Mouse (Mus musculus): ENCODE results near the gene Cib4.

The Cib4 gene

DNA sequence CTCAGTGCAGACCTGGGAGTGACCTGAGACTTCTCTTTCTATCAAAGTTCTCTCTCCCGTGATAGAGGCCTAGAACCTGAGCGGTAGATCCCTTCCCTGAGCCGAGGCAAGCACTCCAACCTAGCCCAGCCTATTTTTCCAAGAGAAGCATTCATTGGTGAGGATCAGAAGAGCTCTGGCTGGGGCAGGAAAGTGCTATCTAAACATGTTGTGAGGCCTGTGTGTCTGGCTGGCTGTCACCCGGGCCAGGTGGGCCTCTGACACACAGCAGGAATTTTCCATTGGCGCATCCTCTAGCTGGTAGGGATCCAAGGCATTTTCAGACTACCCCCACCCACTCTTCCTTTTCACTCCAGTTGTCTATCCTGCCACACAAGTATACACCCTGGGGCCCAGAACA lies 26.2 kb upstream of the Cib4 start:
- no peak for DNase-seq (ENCODE audit: low spot score in 2 of 2)

GRCm38 (mm10) chr5:30568479-30568878 lies 22.8 kb upstream of the Cib4 start:
- no peak for DNase-seq (ENCODE audit: low spot score in 2 of 2)

- DNase-seq (ENCODE audit: low spot score in 2 of 2) = no peak
Observed at GRCm38 (mm10) chr5:30559986-30560493, 14.4 kb upstream of the Cib4 start.

DNA sequence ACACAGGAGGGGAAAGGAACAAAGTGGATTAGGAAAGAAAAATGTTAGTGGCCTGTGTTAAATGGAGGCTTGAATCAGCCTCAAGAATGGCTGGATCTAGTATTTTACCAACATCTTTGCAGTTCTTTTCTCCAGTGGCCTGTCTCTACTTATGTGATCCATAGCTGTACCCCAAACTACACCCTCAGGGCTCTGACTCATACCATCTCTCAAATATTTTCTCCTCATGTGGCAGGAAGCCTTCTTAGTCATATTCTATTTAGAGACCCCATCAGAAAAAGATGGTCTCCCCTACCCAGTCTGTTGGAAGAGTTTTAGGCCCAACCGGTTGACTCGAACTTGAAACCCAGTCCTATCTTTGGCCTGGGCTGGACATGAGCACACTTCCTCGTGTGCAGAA lies 13.8 kb upstream of the Cib4 start:
- no peak for DNase-seq (ENCODE audit: low spot score in 2 of 2)

DNA sequence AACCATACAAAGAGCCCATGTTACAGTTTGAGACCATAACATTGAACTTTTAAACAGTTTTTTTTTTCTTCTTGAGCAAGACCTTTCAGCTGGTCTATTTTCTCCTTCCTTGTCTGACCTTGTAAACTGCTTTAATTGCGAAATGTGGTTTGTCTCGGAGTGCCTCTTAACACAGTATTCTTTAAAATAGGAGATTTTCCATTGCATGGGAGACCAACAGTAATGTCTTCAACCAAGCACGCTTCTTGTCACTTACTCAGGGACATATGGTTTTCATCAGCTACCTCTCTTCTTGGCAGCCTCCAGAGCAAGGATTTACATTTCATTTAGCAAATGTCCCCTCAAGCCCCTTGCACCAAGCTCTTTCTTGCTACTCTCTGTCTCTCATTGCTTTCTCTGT lies 10.6 kb upstream of the Cib4 start:
- DNase-seq (ENCODE audit: low spot score in 2 of 2) = no peak

- DNase-seq (ENCODE audit: low spot score in 2 of 2) = no peak
Observed at GRCm38 (mm10) chr5:30554981-30555380, 9.3 kb upstream of the Cib4 start.

GRCm38 (mm10) chr5:30553936-30554335 lies 8.3 kb upstream of the Cib4 start:
- DNase-seq (ENCODE audit: low spot score in 2 of 2) = no peak

DNA sequence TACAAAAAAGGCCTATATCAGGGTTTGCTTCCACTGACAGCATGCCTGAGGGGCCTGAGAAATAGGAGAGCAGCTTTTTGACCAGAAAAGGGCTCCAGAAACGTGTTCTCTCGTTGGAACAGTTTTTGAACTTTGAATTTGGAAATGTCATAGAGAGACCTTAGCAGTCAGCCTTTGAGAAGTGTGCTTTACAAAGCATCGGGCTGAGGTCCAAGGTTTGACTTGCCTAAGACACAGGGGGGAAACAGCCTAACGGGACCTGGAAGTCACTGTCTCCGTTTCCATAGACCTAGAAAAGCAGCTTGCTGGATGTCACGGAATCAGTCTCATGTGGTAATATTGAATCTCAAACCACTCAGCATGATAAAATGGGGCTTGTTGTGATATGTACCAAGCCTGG lies 6.4 kb upstream of the Cib4 start:
- DNase-seq (ENCODE audit: low spot score in 2 of 2) = no peak

- no peak for DNase-seq (ENCODE audit: low spot score in 2 of 2)
Observed at GRCm38 (mm10) chr5:30551022-30551638, 5.5 kb upstream of the Cib4 start.

GRCm38 (mm10) chr5:30550334-30551021 lies 4.8 kb upstream of the Cib4 start:
- DNase-seq (ENCODE audit: low spot score in 2 of 2) = peak in 1 of 2 experiments; percentile 32

GRCm38 (mm10) chr5:30548681-30549080 lies 3.0 kb upstream of the Cib4 start:
- no peak for DNase-seq (ENCODE audit: low spot score in 2 of 2)

DNA sequence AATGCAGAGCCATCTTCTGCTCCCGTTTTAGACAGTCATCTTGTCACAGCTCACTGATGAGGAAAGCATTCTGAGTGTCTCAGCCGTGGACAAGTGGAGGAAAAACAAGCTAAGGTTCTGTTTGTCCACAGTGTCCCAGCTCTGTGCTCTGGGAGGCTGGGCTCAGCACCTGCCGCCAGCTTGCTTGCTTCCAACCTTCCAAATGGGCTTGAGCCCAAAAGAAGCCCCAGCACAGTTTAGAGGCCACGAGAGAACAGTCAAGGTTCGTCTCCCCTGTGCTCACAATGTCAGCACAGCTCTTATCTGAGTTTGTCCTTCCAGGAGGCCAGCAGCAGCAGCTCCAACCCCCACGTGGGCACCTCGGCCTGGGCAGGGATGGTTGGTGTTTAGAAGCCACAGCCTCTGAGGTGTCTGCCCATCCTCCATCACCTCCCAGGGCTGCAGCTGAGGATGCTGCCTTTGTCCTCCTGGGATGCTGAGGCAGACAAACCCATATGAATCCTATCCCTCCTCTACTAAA lies 9.5 kb downstream of the Cib4 start:
- DNase-seq (ENCODE audit: low spot score in 2 of 2) = no peak

GRCm38 (mm10) chr5:30534637-30535036 lies 11.0 kb downstream of the Cib4 start:
- DNase-seq (ENCODE audit: low spot score in 2 of 2) = no peak

- DNase-seq (ENCODE audit: low spot score in 2 of 2) = no peak
Observed at GRCm38 (mm10) chr5:30528906-30529305, 16.7 kb downstream of the Cib4 start.

DNA sequence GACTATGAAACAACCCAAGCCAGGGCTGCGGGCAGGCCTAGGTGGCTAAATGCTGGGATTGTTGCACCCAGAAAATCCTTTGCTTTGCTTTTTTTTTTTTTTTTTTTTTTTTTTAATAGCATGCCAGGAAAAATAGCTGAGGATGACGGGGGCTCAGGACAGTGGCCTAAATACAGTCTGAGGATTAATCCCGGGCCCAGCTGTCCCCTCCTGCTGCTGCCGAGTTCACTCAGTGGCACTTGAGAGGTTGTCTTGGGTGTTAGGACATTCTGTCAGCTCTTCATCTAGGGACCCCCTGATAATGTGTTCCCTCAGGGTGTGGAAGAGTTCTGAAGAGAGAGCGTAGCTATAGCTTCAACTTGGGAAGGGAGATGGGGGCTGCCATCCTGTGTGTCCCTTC lies 18.5 kb downstream of the Cib4 start:
- DNase-seq (ENCODE audit: low spot score in 2 of 2) = no peak

DNA sequence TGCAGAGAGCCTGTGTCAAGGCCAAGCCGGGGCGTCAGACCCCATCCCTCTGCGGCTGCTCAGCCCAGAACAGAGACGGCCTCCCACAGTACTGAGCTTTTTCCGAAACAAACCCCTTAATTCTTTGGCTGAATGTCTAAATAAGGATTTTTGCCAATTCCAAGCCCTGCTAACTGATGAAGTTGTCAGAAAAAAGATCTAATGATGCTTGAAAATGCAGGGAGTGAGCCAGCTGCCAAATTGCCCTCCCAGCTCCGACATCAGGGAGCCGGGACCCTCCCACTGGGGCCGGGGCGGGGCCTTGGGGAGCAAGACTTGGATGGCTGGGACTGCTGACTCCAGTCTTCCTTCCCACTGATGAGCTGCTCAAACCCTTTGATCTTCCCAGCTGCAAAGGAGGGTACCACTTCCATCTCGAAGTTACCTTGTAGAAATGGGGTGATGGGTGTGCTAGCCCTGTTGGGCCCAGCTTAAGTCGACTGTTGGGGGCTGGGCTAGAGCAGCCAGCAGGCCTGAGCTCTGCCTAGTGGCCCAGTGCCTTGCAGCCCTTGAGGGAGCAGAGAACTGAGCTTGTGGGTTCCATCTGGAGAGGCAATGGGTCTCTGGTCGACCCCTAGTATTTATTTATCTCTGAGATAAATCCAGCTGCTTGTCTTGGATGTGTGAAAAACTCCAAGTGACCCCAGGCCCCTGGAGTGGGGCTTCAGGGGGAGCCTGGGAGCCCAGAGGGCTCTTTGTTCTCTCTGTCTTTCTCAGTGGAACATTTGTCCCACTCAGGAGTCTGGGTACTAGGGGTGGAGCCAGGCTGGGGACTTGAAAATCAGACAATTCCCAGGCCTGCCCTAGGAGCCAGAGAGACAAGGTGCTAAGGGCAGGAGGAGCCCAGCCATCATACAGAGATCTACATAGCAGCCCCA lies 19.5 kb downstream of the Cib4 start:
- peak in 1 of 2 experiments; percentile 48 for DNase-seq (ENCODE audit: low spot score in 2 of 2)

GRCm38 (mm10) chr5:30524213-30524612 lies 21.4 kb downstream of the Cib4 start:
- DNase-seq (ENCODE audit: low spot score in 2 of 2) = no peak

DNA sequence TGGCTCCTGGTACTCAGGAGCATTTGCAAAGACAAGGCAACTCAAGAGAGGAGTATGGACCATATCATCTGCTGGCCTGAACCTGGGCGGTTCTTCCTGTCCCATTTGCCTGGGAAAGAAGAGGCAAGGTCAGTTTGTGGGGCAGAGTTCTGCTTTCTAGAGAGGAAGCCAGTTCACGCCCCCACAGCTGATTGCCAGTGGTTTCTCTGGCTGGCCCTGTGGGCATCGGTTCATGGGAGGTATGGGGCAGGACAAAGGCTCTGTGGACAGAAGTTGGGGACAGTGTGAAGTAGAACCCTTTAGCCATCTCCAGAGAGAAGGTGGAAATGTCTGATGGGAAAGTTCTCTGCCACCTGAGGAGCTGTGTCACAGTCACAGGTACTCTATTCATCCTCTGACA lies 22.5 kb downstream of the Cib4 start:
- no peak for DNase-seq (ENCODE audit: low spot score in 2 of 2)

- DNase-seq (ENCODE audit: low spot score in 2 of 2) = no peak
Observed at GRCm38 (mm10) chr5:30522406-30522805, 23.2 kb downstream of the Cib4 start.

DNA sequence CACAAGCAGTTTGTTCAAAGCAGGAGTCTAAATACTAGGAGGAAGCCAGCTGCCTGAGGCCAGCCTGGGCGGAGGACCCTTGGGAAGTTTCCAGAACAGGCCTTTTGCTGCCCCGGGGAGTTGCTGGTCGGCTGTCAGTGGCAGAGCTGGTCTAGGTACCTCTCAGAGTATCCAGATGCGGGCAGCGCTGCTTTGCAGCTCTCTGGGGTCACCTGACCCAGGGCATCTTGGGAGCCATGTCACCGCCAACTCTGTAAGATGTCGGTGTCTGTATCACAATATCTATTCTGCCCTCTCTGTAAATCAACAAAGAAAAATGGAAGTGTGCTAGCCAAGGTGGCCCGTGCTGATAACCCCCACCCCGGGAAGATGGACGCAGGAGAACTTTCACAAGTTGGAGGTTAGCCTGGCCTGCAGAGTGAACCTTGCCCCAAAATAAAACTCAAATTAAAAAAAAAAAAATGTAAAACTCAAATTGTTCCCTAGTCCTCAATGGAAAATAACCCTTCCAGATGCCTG lies 25.4 kb downstream of the Cib4 start:
- no peak for DNase-seq (ENCODE audit: low spot score in 2 of 2)

GRCm38 (mm10) chr5:30519494-30519893 lies 26.1 kb downstream of the Cib4 start:
- DNase-seq (ENCODE audit: low spot score in 2 of 2) = peak in 1 of 2 experiments; percentile 22

GRCm38 (mm10) chr5:30518547-30518946 lies 27.1 kb downstream of the Cib4 start:
- DNase-seq (ENCODE audit: low spot score in 2 of 2) = no peak

Data from cerebellum, postnatal 4 days (tissue).